Mouse (Mus musculus): ENCODE results near the gene Tmem56. TPM values are rescaled to one million over a fixed set of nuclear protein-coding genes. Genes with fewer than 3 reads are reported as not detected.

Gene Tmem56
- polyA plus RNA-seq, 1 experiment from 2014 or later = 0.45 TPM

DNA sequence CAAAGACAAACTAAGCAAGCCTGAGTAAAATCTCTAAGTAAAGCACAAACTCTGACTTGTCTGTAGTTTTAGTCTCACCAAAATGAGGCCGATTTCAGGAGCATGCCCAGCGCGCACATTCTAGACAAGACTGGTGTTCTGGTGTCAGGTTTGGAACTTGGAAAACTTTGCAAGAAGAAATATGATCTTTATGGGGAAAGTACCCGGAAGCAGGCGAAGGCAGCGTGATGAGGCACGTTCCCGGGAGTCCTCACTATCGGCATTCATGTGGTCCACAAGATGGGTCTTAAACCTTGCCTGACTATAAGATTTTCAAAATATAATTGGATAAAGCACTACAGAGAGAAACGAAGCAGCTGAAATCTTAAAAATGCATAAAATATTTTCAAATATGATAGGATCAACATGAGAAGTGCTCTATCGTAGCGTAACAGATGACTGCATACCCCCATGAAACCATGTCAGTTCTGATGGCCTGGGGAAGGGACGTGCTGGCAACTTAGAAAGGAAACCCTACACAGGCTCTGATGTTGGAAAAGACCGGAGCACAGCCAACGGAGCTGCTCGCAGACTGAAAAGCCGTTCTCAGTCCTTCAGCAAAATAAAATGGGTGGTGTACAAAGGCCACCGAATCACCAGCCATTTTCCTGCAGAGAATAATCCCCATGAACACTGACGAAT, 76.6 kb downstream of the Tmem56 start:
- Histone ChIP-seq H3K4me1 (ENCODE audit: control insufficient read depth, insufficient read depth, low read length) (no peaks in the 10 kb centered on the region), H3K9me3 (replicated peaks; ENCODE audit: control insufficient read depth, low read length) (no peaks in the 10 kb centered on the region), H3K9ac (ENCODE audit: low read length) (no peak overlapping the region), H3K27me3 (ENCODE audit: control insufficient read depth, insufficient read depth, low read length) (no peaks in the 10 kb centered on the region), H3K27ac (ENCODE audit: low read length) (no peak overlapping the region), H3K36me3 (ENCODE audit: control insufficient read depth, insufficient read depth) (no peaks in the 10 kb centered on the region), H3K4me2 (ENCODE audit: low read depth, low read length) (no peak overlapping the region), H3K4me3 (ENCODE audit: low read length) (no peak overlapping the region)
- WGBS = 85% methylated on average over 19 of the region's 19 CpGs
- no peak for ATAC-seq (replicated peaks; ENCODE audit: extremely low read depth, insufficient read depth, low FRiP score)

DNA sequence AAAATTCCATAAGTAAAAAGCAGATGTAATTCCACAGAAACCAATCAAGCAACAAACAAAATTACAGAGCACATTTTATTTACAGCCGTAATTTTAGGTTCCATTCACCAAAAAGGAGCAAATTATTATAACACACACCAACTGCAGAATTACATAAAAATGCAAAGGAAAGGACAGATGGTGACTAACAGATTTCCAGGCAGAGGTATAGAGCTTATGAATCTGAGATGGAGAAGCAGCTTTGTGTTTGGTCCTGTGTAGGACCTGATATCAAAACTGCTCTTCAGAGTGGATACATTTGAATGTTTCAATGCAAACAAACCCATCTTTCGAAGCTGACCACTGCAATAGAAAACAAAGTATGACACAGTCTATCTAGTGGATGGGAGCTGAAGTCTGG, 80.3 kb downstream of the Tmem56 start:
- Histone ChIP-seq H3K4me3 (ENCODE audit: low read length) (no peak overlapping the region), H3K4me1 (ENCODE audit: control insufficient read depth, insufficient read depth, low read length) (0 out of 2 replicates have a peak, but pooled peaks cover 3% of the 10 kb centered on the region), H3K9me3 (replicated peaks; ENCODE audit: control insufficient read depth, low read length) (no peaks in the 10 kb centered on the region), H3K36me3 (ENCODE audit: control insufficient read depth, insufficient read depth) (no peaks in the 10 kb centered on the region), H3K4me2 (ENCODE audit: low read depth, low read length) (no peak overlapping the region), H3K27me3 (ENCODE audit: control insufficient read depth, insufficient read depth, low read length) (no peaks in the 10 kb centered on the region), H3K27ac (ENCODE audit: low read length) (no peak overlapping the region), H3K9ac (ENCODE audit: low read length) (no peak overlapping the region)
- no peak for ATAC-seq (replicated peaks; ENCODE audit: extremely low read depth, insufficient read depth, low FRiP score)
- WGBS = 85% methylated on average over 2 of the region's 2 CpGs

DNA sequence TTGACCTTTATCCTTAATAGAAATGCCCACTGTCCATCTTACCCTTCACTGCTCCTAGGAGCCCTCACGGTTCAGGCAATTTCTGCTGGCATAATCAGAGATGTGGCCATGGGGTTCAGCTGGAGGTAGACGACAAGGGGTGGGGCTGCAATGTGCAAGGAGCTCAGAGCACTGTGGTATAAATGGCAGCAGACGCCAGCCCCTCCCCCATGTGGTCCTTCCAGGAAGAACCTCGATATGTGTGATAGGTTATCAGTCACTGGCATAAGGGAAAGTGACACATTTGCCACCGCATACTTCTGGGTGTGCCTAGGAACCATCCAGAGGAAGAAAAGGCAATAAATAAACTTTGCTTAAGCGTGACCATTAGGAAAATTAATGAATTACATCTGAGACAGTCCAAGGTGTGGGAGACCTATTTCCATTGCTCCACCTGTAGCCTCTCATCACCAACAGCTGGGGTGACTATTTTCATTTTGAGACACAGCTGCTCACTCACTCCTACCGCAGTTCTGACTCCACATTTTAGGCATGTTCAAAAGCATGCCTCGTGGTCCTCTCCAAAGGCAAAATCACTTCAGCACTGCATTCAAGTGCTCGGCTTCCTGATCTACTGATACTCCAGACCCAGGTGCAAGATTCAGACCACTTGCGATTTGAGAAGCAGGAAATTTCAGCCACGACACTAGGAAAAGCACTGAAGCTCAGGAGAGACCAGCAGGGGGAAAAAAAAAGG, 81.7 kb downstream of the Tmem56 start:
- H3K9ac ChIP-seq (ENCODE audit: low read length) = no peak overlapping the region
- H3K4me1 ChIP-seq (ENCODE audit: control insufficient read depth, insufficient read depth, low read length) = 0 out of 2 replicates have a peak, but pooled peaks cover 3% of the 10 kb centered on the region
- no peaks in the 10 kb centered on the region for H3K27me3 ChIP-seq (ENCODE audit: control insufficient read depth, insufficient read depth, low read length)
- WGBS = 35% methylated on average over 11 of the region's 11 CpGs
- no peak for ATAC-seq (replicated peaks; ENCODE audit: extremely low read depth, insufficient read depth, low FRiP score)
- no peak overlapping the region for H3K27ac ChIP-seq (ENCODE audit: low read length)
- no peak overlapping the region for H3K4me3 ChIP-seq (ENCODE audit: low read length)
- no peaks in the 10 kb centered on the region for H3K36me3 ChIP-seq (ENCODE audit: control insufficient read depth, insufficient read depth)
- H3K4me2 ChIP-seq (ENCODE audit: low read depth, low read length) = no peak overlapping the region
- H3K9me3 ChIP-seq (replicated peaks; ENCODE audit: control insufficient read depth, low read length) = no peaks in the 10 kb centered on the region

DNA sequence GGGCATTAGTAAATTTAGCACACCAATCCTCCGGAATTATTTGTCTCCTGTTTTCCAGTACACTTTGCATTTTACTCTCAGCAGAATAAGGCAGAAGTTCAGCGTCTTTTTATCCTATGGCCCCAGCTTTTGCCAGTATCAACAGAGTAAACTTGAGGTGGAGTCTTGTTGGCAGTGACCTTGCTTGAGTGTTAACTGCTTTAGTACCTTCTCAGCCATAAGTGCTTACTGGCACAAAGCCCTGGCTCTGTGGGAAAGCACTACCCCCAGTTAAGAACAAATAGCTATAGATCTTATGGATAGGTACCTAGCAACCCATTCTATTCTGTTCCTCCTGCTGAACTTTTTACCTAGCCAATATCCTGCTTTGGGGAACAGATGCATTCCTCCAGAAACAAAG, 93.7 kb downstream of the Tmem56 start:
- Histone ChIP-seq H3K9me3 (replicated peaks; ENCODE audit: control insufficient read depth, low read length) (peaks cover 3% of the 10 kb centered on the region; the same call in 1 of the 2 replicates), H3K4me2 (ENCODE audit: low read depth, low read length) (no peak overlapping the region), H3K4me1 (ENCODE audit: control insufficient read depth, insufficient read depth, low read length) (peaks cover 5% of the 10 kb centered on the region; the same call in 1 of the 2 replicates), H3K9ac (ENCODE audit: low read length) (no peak overlapping the region), H3K27ac (ENCODE audit: low read length) (no peak overlapping the region), H3K27me3 (ENCODE audit: control insufficient read depth, insufficient read depth, low read length) (no peaks in the 10 kb centered on the region), H3K36me3 (ENCODE audit: control insufficient read depth, insufficient read depth) (no peaks in the 10 kb centered on the region), H3K4me3 (ENCODE audit: low read length) (no peak overlapping the region)
- WGBS = 65% methylated on average over 2 of the region's 2 CpGs
- no peak for ATAC-seq (replicated peaks; ENCODE audit: extremely low read depth, insufficient read depth, low FRiP score)

DNA sequence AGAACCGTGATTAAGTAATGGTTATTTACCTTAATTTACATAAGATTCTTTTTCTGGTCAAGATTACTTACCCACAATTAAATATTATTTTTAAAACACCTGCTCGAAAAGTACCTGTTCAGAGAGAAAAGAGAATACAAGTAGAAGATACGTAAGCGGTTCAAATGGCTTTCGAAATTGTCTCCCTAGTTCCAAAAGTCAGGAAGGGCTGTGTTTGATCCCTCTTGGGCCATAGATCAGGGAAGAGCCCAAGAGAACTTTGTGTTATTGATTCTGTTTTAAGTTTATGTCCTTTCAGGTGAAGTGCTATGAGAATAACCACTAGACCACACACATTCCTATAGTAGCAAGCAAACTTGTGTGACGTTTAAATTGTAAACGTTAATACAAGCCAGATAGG, 95.4 kb downstream of the Tmem56 start:
- H3K36me3 ChIP-seq (ENCODE audit: control insufficient read depth, insufficient read depth) = no peaks in the 10 kb centered on the region
- no peak overlapping the region for H3K27ac ChIP-seq (ENCODE audit: low read length)
- no peak overlapping the region for H3K4me3 ChIP-seq (ENCODE audit: low read length)
- peaks cover 5% of the 10 kb centered on the region; the same call in 1 of the 2 replicates for H3K4me1 ChIP-seq (ENCODE audit: control insufficient read depth, insufficient read depth, low read length)
- no peak overlapping the region for H3K9ac ChIP-seq (ENCODE audit: low read length)
- ATAC-seq (replicated peaks; ENCODE audit: extremely low read depth, insufficient read depth, low FRiP score) = no peak
- H3K9me3 ChIP-seq (replicated peaks; ENCODE audit: control insufficient read depth, low read length) = peaks cover 3% of the 10 kb centered on the region; the same call in 1 of the 2 replicates
- WGBS = 82% methylated on average over 7 of the region's 7 CpGs
- no peaks in the 10 kb centered on the region for H3K27me3 ChIP-seq (ENCODE audit: control insufficient read depth, insufficient read depth, low read length)
- H3K4me2 ChIP-seq (ENCODE audit: low read depth, low read length) = no peak overlapping the region

DNA sequence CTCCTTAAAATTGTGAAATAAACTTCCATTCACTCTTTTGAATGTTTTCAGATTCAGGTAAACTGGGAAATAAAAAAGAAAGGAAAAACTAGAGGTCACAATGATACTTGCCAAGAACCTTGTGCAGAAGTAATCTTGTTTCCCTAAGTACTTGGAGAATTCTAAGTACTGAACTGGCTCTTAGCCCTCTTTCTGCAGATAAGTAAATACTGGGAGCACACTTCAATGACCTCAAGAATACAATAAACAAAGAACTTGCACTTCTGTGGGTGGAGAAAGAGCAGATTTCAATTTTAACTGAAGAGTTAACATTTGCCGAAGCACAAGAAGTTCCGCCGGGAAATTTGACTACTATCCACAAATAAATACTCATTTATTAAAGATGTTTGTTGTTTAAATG, 96.0 kb downstream of the Tmem56 start:
- ATAC-seq (replicated peaks; ENCODE audit: extremely low read depth, insufficient read depth, low FRiP score) = no peak
- 60% methylated on average over 3 of the region's 3 CpGs for WGBS
- H3K36me3 ChIP-seq (ENCODE audit: control insufficient read depth, insufficient read depth) = no peaks in the 10 kb centered on the region

DNA sequence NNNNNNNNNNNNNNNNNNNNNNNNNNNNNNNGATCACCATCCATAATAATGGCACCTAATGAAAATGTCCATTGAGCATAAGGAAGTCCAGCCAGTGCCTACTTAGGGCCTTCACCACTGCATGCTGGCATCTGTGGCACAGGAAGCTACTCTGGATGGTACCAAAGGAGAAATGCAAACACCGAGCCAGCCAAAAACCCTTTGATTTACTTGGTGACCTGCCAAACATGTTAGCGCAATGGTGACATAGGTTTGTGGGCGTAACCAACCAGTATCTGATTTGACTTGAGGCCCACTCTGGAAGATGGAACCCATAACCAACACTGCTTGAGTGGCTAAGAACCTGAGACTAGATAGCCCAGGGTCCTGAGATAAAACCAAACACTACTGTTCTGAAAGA, 97.7 kb downstream of the Tmem56 start:
- Histone ChIP-seq H3K9me3 (replicated peaks; ENCODE audit: control insufficient read depth, low read length) (peaks cover 3% of the 10 kb centered on the region; the same call in 1 of the 2 replicates), H3K4me1 (ENCODE audit: control insufficient read depth, insufficient read depth, low read length) (peaks cover 5% of the 10 kb centered on the region; the same call in 1 of the 2 replicates), H3K27ac (ENCODE audit: low read length) (no peak overlapping the region), H3K9ac (ENCODE audit: low read length) (no peak overlapping the region), H3K4me2 (ENCODE audit: low read depth, low read length) (no peak overlapping the region), H3K4me3 (ENCODE audit: low read length) (no peak overlapping the region), H3K27me3 (ENCODE audit: control insufficient read depth, insufficient read depth, low read length) (no peaks in the 10 kb centered on the region), H3K36me3 (ENCODE audit: control insufficient read depth, insufficient read depth) (no peaks in the 10 kb centered on the region)
- no peak for ATAC-seq (replicated peaks; ENCODE audit: extremely low read depth, insufficient read depth, low FRiP score)
- WGBS = 83% methylated on average over 3 of the region's 3 CpGs

More for the DNA sequence above, 96.0 kb downstream of the Tmem56 start:
- Histone ChIP-seq H3K9ac (ENCODE audit: low read length) (no peak overlapping the region), H3K27me3 (ENCODE audit: control insufficient read depth, insufficient read depth, low read length) (no peaks in the 10 kb centered on the region), H3K9me3 (replicated peaks; ENCODE audit: control insufficient read depth, low read length) (peaks cover 3% of the 10 kb centered on the region; the same call in 1 of the 2 replicates), H3K4me1 (ENCODE audit: control insufficient read depth, insufficient read depth, low read length) (peaks cover 5% of the 10 kb centered on the region; the same call in 1 of the 2 replicates), H3K4me3 (ENCODE audit: low read length) (no peak overlapping the region), H3K27ac (ENCODE audit: low read length) (no peak overlapping the region), H3K4me2 (ENCODE audit: low read depth, low read length) (no peak overlapping the region)

DNA sequence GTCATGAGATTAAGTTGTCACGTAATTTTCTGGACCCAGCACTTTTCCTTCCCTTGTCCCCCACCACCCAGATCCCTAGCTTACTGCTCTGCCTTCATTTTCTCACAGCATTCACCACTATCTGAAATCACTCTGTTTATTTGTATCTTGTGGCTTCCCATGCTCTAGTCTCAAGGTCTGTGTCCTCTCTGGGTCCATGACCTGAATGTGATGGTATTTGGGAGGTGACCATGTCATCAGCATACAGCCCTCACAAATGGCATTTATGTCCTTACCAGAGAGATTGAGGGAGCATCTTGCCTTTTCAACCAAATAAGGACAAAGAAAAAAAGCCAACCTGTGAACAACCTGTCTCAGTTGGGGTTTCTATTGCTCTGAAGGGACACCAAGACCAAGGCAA, 106.9 kb downstream of the Tmem56 start:
- 85% methylated on average over 1 of the region's 1 CpGs for WGBS

More for the DNA sequence above, 106.9 kb downstream of the Tmem56 start:
- H3K36me3 ChIP-seq (ENCODE audit: control insufficient read depth, insufficient read depth) = no peaks in the 10 kb centered on the region
- H3K9ac ChIP-seq (ENCODE audit: low read length) = no peak overlapping the region
- no peaks in the 10 kb centered on the region for H3K27me3 ChIP-seq (ENCODE audit: control insufficient read depth, insufficient read depth, low read length)
- ATAC-seq (replicated peaks; ENCODE audit: extremely low read depth, insufficient read depth, low FRiP score) = no peak
- no peak overlapping the region for H3K4me3 ChIP-seq (ENCODE audit: low read length)
- H3K9me3 ChIP-seq (replicated peaks; ENCODE audit: control insufficient read depth, low read length) = 0 out of 2 replicates have a peak, but pooled peaks cover 2% of the 10 kb centered on the region
- H3K4me1 ChIP-seq (ENCODE audit: control insufficient read depth, insufficient read depth, low read length) = peaks cover 3% of the 10 kb centered on the region; the same call in 1 of the 2 replicates
- no peak overlapping the region for H3K27ac ChIP-seq (ENCODE audit: low read length)
- H3K4me2 ChIP-seq (ENCODE audit: low read depth, low read length) = no peak overlapping the region

Data from heart, embryonic 16.5 days (tissue).